Mouse (Mus musculus): ENCODE data around the gene Tada3. TPM values are rescaled to one million over a fixed set of nuclear protein-coding genes. Genes with fewer than 3 reads are reported as not detected.
A peak's percentile ranks its signal among the peaks of the same experiment; 100 is the strongest.
"Not testable (repeated sequence)": the region's sequence is repeated elsewhere in the genome, so short reads cannot be mapped to it uniquely, and the experiment has no call there.

Gene Tada3
- polyA plus RNA-seq, 1 experiment from 2014 or later: 21.8 TPM

DNA sequence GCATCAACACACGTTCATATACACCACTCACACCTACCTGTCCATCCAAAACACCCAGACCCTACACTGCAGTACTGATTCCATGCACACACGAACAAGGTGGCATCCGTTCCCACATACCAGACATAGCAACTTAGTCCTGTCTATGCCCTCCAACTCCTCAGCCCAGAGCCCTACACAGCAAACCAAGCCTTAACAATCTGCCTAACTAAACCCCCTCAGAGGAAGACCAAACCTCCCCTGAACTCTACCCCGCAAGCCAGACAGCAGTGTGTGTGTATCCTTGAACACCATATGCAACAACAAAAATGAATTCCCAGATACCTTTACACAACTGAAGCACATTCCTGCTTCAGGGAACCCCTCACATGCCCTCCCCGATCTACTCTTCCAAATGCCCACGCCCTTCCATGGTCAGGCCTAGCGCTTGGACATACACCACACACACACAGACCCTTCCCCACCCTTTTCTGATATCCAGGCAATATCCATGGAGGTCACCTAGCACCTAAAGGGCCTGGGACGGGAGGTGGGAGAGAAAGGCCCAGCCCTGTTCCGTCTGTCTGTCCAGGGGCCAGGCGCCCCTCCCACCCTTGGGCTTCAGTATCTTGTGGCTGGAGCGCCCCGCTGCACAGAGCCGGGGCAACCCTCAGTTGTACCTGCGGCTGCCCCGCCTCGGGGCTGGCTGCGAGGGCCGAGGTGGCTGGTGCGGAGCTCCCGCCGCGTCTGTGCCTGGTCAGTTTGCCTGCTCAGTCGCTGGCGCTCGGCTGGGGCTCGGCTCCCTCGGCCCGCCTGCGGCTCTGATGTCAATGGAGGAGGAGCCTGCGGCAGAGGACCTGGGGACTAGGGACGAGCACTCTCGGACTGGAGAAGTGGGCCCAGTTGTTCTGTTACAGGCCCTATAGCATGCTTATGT lies 34.2 kb downstream of the Tada3 start, which contains the start of gene Camk1:
Gene Camk1 (minus strand): TSS at position 808 of the 916 bp plus-strand sequence.
- Histone ChIP-seq H3K27ac (peak within 1 kb of the TSS; percentile 94), H3K4me3 (ENCODE audit: inconsistent target) (peak within 1 kb of the TSS; percentile 95), H3K36me3 (ENCODE audit: inconsistent target) (peaks cover 21% of the 10 kb centered on the region), H3K79me2 (ENCODE audit: inconsistent target) (peaks cover 50% of the 10 kb centered on the region)
- 24% methylated on average over 22 of the region's 32 CpGs for WGBS (ENCODE audit: missing documents)

DNA sequence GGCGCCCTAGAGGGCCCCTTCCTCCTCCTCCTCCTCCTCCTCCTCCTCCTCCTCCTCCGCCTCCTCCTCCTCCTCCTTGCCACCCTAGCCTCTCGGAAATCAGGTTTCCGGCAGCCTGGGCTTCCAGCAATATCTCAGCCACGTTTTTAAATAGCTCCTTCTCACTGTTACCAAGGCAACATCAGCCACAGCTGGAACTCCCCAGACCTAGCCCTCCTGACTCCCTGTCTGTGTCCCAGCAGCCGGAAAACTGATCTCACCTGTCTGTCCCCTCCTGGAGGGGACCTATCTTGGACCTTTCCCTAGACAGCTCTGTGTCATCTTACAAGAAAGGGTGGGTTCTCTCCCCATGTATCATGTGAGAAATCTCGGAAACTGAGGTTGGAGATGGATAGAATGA lies 35.4 kb downstream of the Tada3 start:
- Histone ChIP-seq H3K36me3 (ENCODE audit: inconsistent target) (peaks cover 33% of the 10 kb centered on the region), H3K79me2 (ENCODE audit: inconsistent target) (peaks cover 53% of the 10 kb centered on the region), H3K4me3 (ENCODE audit: inconsistent target) (peak overlapping the region; percentile 95), H3K27ac (peak overlapping the region; percentile 94)
- WGBS (ENCODE audit: missing documents): 35% methylated on average over 4 of the region's 7 CpGs

DNA sequence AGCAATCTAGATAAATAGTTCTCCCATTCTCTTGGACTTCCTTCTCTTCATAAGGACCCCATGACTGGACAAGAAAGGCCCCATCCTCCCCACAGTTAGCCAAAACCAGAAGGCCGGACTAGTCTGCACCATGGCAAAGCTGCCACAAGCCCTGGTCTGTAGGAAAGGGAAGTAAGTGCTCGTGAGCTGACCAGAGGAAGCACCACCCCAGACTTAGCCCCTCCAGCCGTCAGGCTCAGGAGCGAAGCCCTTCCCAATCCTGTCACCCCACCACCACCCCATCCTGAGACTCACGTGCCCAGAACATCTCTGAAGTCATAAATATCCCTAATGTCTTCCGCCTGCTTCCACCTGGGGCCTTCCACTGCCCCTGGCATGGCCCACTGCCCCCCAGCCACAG lies 36.1 kb downstream of the Tada3 start:
- H3K36me3 ChIP-seq (ENCODE audit: inconsistent target): peaks cover 36% of the 10 kb centered on the region
- WGBS (ENCODE audit: missing documents): 2% methylated on average over 6 of the region's 6 CpGs
- H3K4me3 ChIP-seq (ENCODE audit: inconsistent target): peak overlapping the region; percentile 95
- peaks cover 53% of the 10 kb centered on the region for H3K79me2 ChIP-seq (ENCODE audit: inconsistent target)
- H3K27ac ChIP-seq: peak overlapping the region; percentile 94

DNA sequence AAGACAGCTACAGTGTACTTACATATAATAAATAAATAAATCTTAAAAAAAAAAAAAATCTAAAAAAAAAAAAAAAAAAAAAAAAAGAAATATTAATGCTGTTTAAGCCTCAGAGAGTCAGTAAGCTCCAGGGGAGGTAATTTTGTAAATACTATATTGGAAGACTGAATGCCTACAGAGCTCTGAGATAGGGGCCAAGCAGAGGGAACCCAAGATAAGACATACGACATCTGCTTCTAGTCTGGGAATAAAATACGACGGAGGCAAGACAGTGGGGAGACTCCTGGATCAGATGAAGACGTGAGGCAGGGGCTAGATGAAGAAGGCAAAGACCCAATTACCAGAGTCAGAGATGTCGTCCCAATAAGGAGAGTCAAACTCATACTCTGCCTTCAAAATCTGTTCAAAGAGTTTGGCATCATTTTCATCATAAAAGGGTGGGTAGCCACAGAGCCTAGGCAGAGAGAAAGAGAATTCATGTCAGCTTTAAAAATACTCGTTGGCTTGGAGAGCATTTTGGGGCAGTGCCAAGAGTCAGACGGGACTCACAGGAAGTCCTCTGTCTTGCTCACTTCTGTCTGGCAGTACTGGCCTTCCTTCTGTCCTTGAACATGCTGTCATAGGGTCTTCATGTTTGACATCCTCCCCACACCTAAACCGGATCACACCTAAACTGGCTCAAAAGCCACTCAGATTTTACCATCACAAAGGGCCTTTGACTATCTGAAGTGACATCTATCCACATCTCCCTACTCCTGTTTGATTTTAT lies 40.6 kb downstream of the Tada3 start:
- Histone ChIP-seq H3K79me2 (ENCODE audit: inconsistent target) (peaks cover 36% of the 10 kb centered on the region), H3K27ac (no peak overlapping the region), H3K4me3 (ENCODE audit: inconsistent target) (no peak overlapping the region), H3K36me3 (ENCODE audit: inconsistent target) (peaks cover 59% of the 10 kb centered on the region)
- 59% methylated on average over 8 of the region's 8 CpGs for WGBS (ENCODE audit: missing documents)

- Histone ChIP-seq H3K27ac (no peak overlapping the region), H3K36me3 (ENCODE audit: inconsistent target) (peaks cover 46% of the 10 kb centered on the region), H3K79me2 (ENCODE audit: inconsistent target) (peaks cover 11% of the 10 kb centered on the region; the same call in 1 of the 2 replicates), H3K4me3 (ENCODE audit: inconsistent target) (no peak overlapping the region)
- 78% methylated on average over 6 of the region's 6 CpGs for WGBS (ENCODE audit: missing documents)
Observed at GRCm38 (mm10) chr6:113334216-113334615, 43.5 kb downstream of the Tada3 start.

- Histone ChIP-seq H3K4me3 (ENCODE audit: inconsistent target) (no peak overlapping the region), H3K27ac (no peak overlapping the region), H3K36me3 (ENCODE audit: inconsistent target) (peaks cover 37% of the 10 kb centered on the region), H3K79me2 (ENCODE audit: inconsistent target) (peaks cover 13% of the 10 kb centered on the region; the same call in 1 of the 2 replicates)
- 83% methylated on average over 14 of the region's 14 CpGs for WGBS (ENCODE audit: missing documents)
Observed at GRCm38 (mm10) chr6:113333137-113333950, 44.3 kb downstream of the Tada3 start.

- Histone ChIP-seq H3K36me3 (ENCODE audit: inconsistent target) (peaks cover 31% of the 10 kb centered on the region), H3K79me2 (ENCODE audit: inconsistent target) (peaks cover 16% of the 10 kb centered on the region; the same call in 1 of the 2 replicates)
- H3K27ac ChIP-seq; H3K4me3 ChIP-seq (ENCODE audit: inconsistent target): not testable (repeated sequence)
- WGBS (ENCODE audit: missing documents): 87% methylated on average over 6 of the region's 6 CpGs
Observed at GRCm38 (mm10) chr6:113332734-113333133, 44.9 kb downstream of the Tada3 start.

GRCm38 (mm10) chr6:113331721-113332120 lies 46.0 kb downstream of the Tada3 start:
- 93% methylated on average over 11 of the region's 11 CpGs for WGBS (ENCODE audit: missing documents)
- peaks cover 16% of the 10 kb centered on the region; the same call in 1 of the 2 replicates for H3K79me2 ChIP-seq (ENCODE audit: inconsistent target)
- no peak overlapping the region for H3K4me3 ChIP-seq (ENCODE audit: inconsistent target)
- peaks cover 23% of the 10 kb centered on the region for H3K36me3 ChIP-seq (ENCODE audit: inconsistent target)
- H3K27ac ChIP-seq: no peak overlapping the region

- Histone ChIP-seq H3K4me3 (ENCODE audit: inconsistent target) (no peak overlapping the region), H3K36me3 (ENCODE audit: inconsistent target) (peaks cover 14% of the 10 kb centered on the region), H3K79me2 (ENCODE audit: inconsistent target) (peaks cover 16% of the 10 kb centered on the region; the same call in 1 of the 2 replicates), H3K27ac (peak overlapping the region; percentile 21)
- WGBS (ENCODE audit: missing documents): 0% methylated on average over 2 of the region's 2 CpGs
Observed at GRCm38 (mm10) chr6:113330547-113330946, 47.1 kb downstream of the Tada3 start.

- Histone ChIP-seq H3K36me3 (ENCODE audit: inconsistent target) (peaks cover 9% of the 10 kb centered on the region), H3K4me3 (ENCODE audit: inconsistent target) (no peak overlapping the region), H3K79me2 (ENCODE audit: inconsistent target) (peaks cover 16% of the 10 kb centered on the region; the same call in 1 of the 2 replicates), H3K27ac (no peak overlapping the region)
- 91% methylated on average over 1 of the region's 1 CpGs for WGBS (ENCODE audit: missing documents)
Observed at GRCm38 (mm10) chr6:113329396-113329795, 48.3 kb downstream of the Tada3 start.

DNA sequence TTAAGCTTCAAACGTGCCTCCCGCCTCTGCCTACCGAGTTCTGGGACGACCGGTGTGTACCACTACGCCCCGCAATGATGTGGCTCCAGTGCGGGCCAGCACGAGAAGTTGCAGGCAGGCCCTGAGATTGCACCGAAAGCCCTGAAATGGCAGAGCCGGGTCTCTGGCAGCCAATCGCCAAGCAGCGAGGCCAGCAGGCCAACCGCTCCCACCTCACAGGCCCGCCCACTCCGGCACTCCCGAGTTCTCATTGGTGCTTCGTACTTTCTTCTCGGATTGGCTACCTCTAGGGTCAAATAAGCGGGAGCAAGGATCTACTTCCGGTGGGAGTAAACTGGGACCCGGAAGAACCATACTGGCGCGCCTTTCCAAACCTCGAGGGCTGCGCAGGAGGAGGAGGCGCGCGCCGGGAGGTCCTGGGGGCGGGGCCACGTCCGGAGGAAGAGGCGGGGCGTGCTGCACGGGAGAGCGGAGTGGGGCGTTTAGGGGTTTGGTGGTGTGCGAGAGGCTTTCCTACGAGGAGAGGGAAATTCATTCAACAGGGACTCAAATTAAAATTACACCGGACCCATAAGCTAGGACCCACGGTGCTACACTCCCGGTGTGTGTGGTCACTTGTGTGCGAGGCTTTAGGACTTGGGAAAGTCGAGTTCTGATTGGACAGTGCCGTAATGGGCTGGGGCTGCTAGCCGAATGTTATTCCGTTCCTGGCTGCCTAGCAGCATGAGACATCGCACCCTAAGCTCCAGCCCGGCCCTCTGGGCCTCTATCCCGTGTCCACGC lies 51.0 kb downstream of the Tada3 start, which contains the start of gene Ogg1:
Gene Ogg1 (plus strand): TSS at position 440 of the 783 bp plus-strand sequence.
- H3K79me2 ChIP-seq (ENCODE audit: inconsistent target): peaks cover 16% of the 10 kb centered on the region; the same call in 1 of the 2 replicates
- H3K36me3 ChIP-seq (ENCODE audit: inconsistent target): peaks cover 31% of the 10 kb centered on the region
- under 1% methylated on average over 51 of the region's 52 CpGs for WGBS (ENCODE audit: missing documents)
- H3K27ac ChIP-seq: peak within 1 kb of the TSS; percentile 80
- peak within 1 kb of the TSS; percentile 61 for H3K4me3 ChIP-seq (ENCODE audit: inconsistent target)
